Mouse (Mus musculus): Measurements from ENCODE around the gene Cdipt. TPM values are rescaled to one million over a fixed set of nuclear protein-coding genes. Genes with fewer than 3 reads are reported as not detected.
A peak's percentile ranks its signal among the peaks of the same experiment; 100 is the strongest.

The Cdipt gene
- polyA plus RNA-seq, 1 experiment from 2014 or later = 92.8 TPM

GRCm38 (mm10) chr7:127020901-127021562, 45.3 kb downstream of the Cdipt start, which contains the start of the genes Gm42742 and Prrt2:
TSS of gene Gm42742 (minus strand) at chr7:127021097.
TSS of gene Prrt2 (minus strand) at chr7:127021211.
- peak; percentile 77 for DNase-seq
- H3K4me1 ChIP-seq (ENCODE audit: insufficient read depth) = peaks cover 16% of the 10 kb centered on the region
- peaks cover 41% of the 10 kb centered on the region for H3K36me3 ChIP-seq (ENCODE audit: insufficient read depth)
- peak; percentile 30 for ATAC-seq (ENCODE audit: insufficient read depth)
- no peaks in the 10 kb centered on the region for H3K9me3 ChIP-seq (ENCODE audit: low read depth, low read length)
- H3K27me3 ChIP-seq (ENCODE audit: insufficient read depth, low read length) = no peaks in the 10 kb centered on the region
- peak within 1 kb of the TSS; percentile 50 for H3K9ac ChIP-seq
- H3K4me3 ChIP-seq (ENCODE audit: low read depth, low read length) = peak within 1 kb of the TSS; percentile 50
- TF ChIP-seq CTCF (IDR thresholded peaks at IDR 0.05; ENCODE audit: low read depth) = no peak
- peak within 1 kb of the TSS; percentile 74 for H3K4me2 ChIP-seq
- WGBS = 1% methylated on average over 37 of the region's 37 CpGs
- H3K27ac ChIP-seq (ENCODE audit: low read depth) = peak within 1 kb of the TSS; percentile 67

- no peak for DNase-seq
- peaks cover 16% of the 10 kb centered on the region for H3K4me1 ChIP-seq (ENCODE audit: insufficient read depth)
These were observed 46.1 kb downstream of the Cdipt start for GRCm38 (mm10) chr7:127021563-127022527.

GRCm38 (mm10) chr7:127022528-127023271, 47.0 kb downstream of the Cdipt start:
- H3K9me3 ChIP-seq (ENCODE audit: low read depth, low read length) = no peaks in the 10 kb centered on the region
- WGBS = 67% methylated on average over 7 of the region's 7 CpGs
- peaks cover 16% of the 10 kb centered on the region for H3K4me1 ChIP-seq (ENCODE audit: insufficient read depth)
- DNase-seq = no peak
- no peak for ATAC-seq (ENCODE audit: insufficient read depth)
- peaks cover 43% of the 10 kb centered on the region for H3K36me3 ChIP-seq (ENCODE audit: insufficient read depth)
- peak overlapping the region; percentile 97 for H3K4me3 ChIP-seq (ENCODE audit: low read depth, low read length)
- TF ChIP-seq CTCF (IDR thresholded peaks at IDR 0.05; ENCODE audit: low read depth) = no peak
- peak overlapping the region; percentile 24 for H3K27ac ChIP-seq (ENCODE audit: low read depth)
- H3K9ac ChIP-seq = peak overlapping the region; percentile 97; the same call in 1 of the 2 replicates
- H3K27me3 ChIP-seq (ENCODE audit: insufficient read depth, low read length) = no peaks in the 10 kb centered on the region
- H3K4me2 ChIP-seq = peak overlapping the region; percentile 99

More at GRCm38 (mm10) chr7:127021563-127022527, 46.1 kb downstream of the Cdipt start:
- Histone ChIP-seq H3K4me2 (peak overlapping the region; percentile 74), H3K9ac (peak overlapping the region; percentile 50), H3K4me3 (ENCODE audit: low read depth, low read length) (peak overlapping the region; percentile 97), H3K27me3 (ENCODE audit: insufficient read depth, low read length) (no peaks in the 10 kb centered on the region), H3K27ac (ENCODE audit: low read depth) (peak overlapping the region; percentile 63), H3K9me3 (ENCODE audit: low read depth, low read length) (no peaks in the 10 kb centered on the region), H3K36me3 (ENCODE audit: insufficient read depth) (peaks cover 41% of the 10 kb centered on the region)
- ATAC-seq (ENCODE audit: insufficient read depth) = no peak
- 25% methylated on average over 5 of the region's 5 CpGs for WGBS
- no peak for TF ChIP-seq CTCF (IDR thresholded peaks at IDR 0.05; ENCODE audit: low read depth)

GRCm38 (mm10) chr7:127023272-127023691, 47.6 kb downstream of the Cdipt start:
- Histone ChIP-seq H3K9ac (peak overlapping the region; percentile 97; the same call in 1 of the 2 replicates), H3K9me3 (ENCODE audit: low read depth, low read length) (no peaks in the 10 kb centered on the region), H3K4me1 (ENCODE audit: insufficient read depth) (peaks cover 22% of the 10 kb centered on the region), H3K27ac (ENCODE audit: low read depth) (peak overlapping the region; percentile 24; the same call in 1 of the 2 replicates), H3K4me3 (ENCODE audit: low read depth, low read length) (peak overlapping the region; percentile 97), H3K4me2 (peak overlapping the region; percentile 99), H3K27me3 (ENCODE audit: insufficient read depth, low read length) (no peaks in the 10 kb centered on the region), H3K36me3 (ENCODE audit: insufficient read depth) (peaks cover 49% of the 10 kb centered on the region)
- no peak for TF ChIP-seq CTCF (IDR thresholded peaks at IDR 0.05; ENCODE audit: low read depth)
- ATAC-seq (ENCODE audit: insufficient read depth) (no peak), DNase-seq (no peak)
- WGBS = 73% methylated on average over 11 of the region's 13 CpGs

- DNase-seq (no peak), ATAC-seq (ENCODE audit: insufficient read depth) (no peak)
- peak overlapping the region; percentile 99 for H3K4me2 ChIP-seq
- H3K9me3 ChIP-seq (ENCODE audit: low read depth, low read length) = no peaks in the 10 kb centered on the region
- no peak for TF ChIP-seq CTCF (IDR thresholded peaks at IDR 0.05; ENCODE audit: low read depth)
- peak overlapping the region; percentile 99 for H3K27ac ChIP-seq (ENCODE audit: low read depth)
- H3K9ac ChIP-seq = peak overlapping the region; percentile 97
- peak overlapping the region; percentile 97 for H3K4me3 ChIP-seq (ENCODE audit: low read depth, low read length)
- 15% methylated on average over 19 of the region's 19 CpGs for WGBS
- H3K27me3 ChIP-seq (ENCODE audit: insufficient read depth, low read length) = no peaks in the 10 kb centered on the region
- peaks cover 22% of the 10 kb centered on the region for H3K4me1 ChIP-seq (ENCODE audit: insufficient read depth)
- H3K36me3 ChIP-seq (ENCODE audit: insufficient read depth) = peaks cover 53% of the 10 kb centered on the region
These were observed 48.4 kb downstream of the Cdipt start for GRCm38 (mm10) chr7:127023896-127024690.
